Mouse (Mus musculus) thymus, adult 2 months (tissue): Measurements from ENCODE around the gene 4933430I17Rik. TPM values are rescaled to one million over a fixed set of nuclear protein-coding genes. Genes with fewer than 3 reads are reported as not detected.

ENCODE experiments used
- DNase-seq: peaks from one replicate; pipeline ENCODE4 v3.0.0; 2021
- H3K27ac ChIP-seq: fragments of 200-500 bp; 2 replicates; pipeline ENCODE4 v1.5.1; 2012; ENCODE audit warnings: low read length, control low read depth; ENCODE audit not compliant: control insufficient read depth, insufficient read depth
- H3K27me3 ChIP-seq: fragments of 200-500 bp; 2 replicates; pipeline ENCODE4 v1.6.1; 2012; ENCODE audit warnings: mild to moderate bottlenecking, low read length, moderate library complexity, mixed read lengths; ENCODE audit not compliant: control insufficient read depth, insufficient read depth
- H3K36me3 ChIP-seq: fragments of 200-500 bp; 2 replicates; pipeline ENCODE4 v1.6.1; 2012; ENCODE audit warnings: mild to moderate bottlenecking, low read length, moderate library complexity; ENCODE audit not compliant: control insufficient read depth, insufficient read depth
- H3K4me1 ChIP-seq: fragments of 200-500 bp; replicated peaks from 2 replicates; pipeline ENCODE4 v1.6.1; 2012; ENCODE audit warnings: low read length; ENCODE audit not compliant: control insufficient read depth, insufficient read depth
- H3K4me3 ChIP-seq: fragments of 200-500 bp; 2 replicates; pipeline ENCODE4 v1.5.1; 2012; ENCODE audit warnings: mild to moderate bottlenecking, low read length, control low read depth, moderate library complexity; ENCODE audit not compliant: control insufficient read depth, insufficient read depth
- CTCF ChIP-seq: fragments of 200-500 bp; IDR thresholded peaks from 2 replicates; pipeline ENCODE4 v1.5.1; 2012; ENCODE audit warnings: mild to moderate bottlenecking, control low read depth, low read length, moderate library complexity, borderline replicate concordance; ENCODE audit not compliant: control insufficient read depth, poor library complexity, insufficient read depth; ENCODE audit errors: extremely low read depth
- POLR2A ChIP-seq: fragments of 200-500 bp; IDR thresholded peaks from 2 replicates; pipeline ENCODE4 v1.6.1; 2012; ENCODE audit warnings: mild to moderate bottlenecking, low read length, control low read depth, moderate library complexity; ENCODE audit not compliant: control insufficient read depth, poor library complexity, insufficient read depth; ENCODE audit errors: extremely low read depth
- WGBS: fragments of 180-500 bp; shearing (Covaris S2); methylation state at CpG from one replicate; pipeline ENCODE4 v1.1.7; 2018; 5-methylcytosine and 5-hydroxymethylcytosine counted together
- polyA plus RNA-seq: library from polyadenylated mRNA; depleted of rRNA; stranded (reverse); fragments of >200 nt; gene quantifications from 2 replicates; pipeline ENCODE4 v1.2.3, GENCODE M21; 2012

The 4933430I17Rik gene
- polyA plus RNA-seq, 1 experiment, result 0.16 TPM

GRCm38 (mm10) chr4:62568359-62568758 lies 43.2 kb downstream of the 4933430I17Rik start:
- TF ChIP-seq CTCF (no peak), POLR2A (no peak)
- 68% methylated on average over 1 of the region's 1 CpGs for WGBS
- Histone ChIP-seq H3K27ac (no peak overlapping the region), H3K4me3 (no peak overlapping the region), H3K27me3 (no peaks in the 10 kb centered on the region), H3K36me3 (no peaks in the 10 kb centered on the region), H3K4me1 (no peaks in the 10 kb centered on the region; the same call in 1 of the 2 replicates)
- DNase-seq, result no peak

GRCm38 (mm10) chr4:62569603-62570002 lies 44.4 kb downstream of the 4933430I17Rik start:
- H3K4me1 ChIP-seq, result no peaks in the 10 kb centered on the region; the same call in 1 of the 2 replicates
- WGBS, result 98% methylated on average over 5 of the region's 5 CpGs
- DNase-seq, result no peak
- H3K36me3 ChIP-seq, result no peaks in the 10 kb centered on the region
- no peak for TF ChIP-seq POLR2A
- no peak overlapping the region for H3K27ac ChIP-seq
- H3K4me3 ChIP-seq, result no peak overlapping the region
- no peaks in the 10 kb centered on the region for H3K27me3 ChIP-seq

- H3K27ac ChIP-seq, result no peak overlapping the region
Measured at GRCm38 (mm10) chr4:62570029-62570428, 44.9 kb downstream of the 4933430I17Rik start.

GRCm38 (mm10) chr4:62582365-62583264 lies 57.4 kb downstream of the 4933430I17Rik start:
- TF ChIP-seq CTCF (0 out of 2 replicates have a peak, but pooled peaks have one; percentile 18), POLR2A (no peak)
- DNase-seq, result no peak
- 16% methylated on average over 18 of the region's 18 CpGs for WGBS
- Histone ChIP-seq H3K4me1 (peaks cover 30% of the 10 kb centered on the region), H3K4me3 (peak overlapping the region; percentile 57), H3K27me3 (no peaks in the 10 kb centered on the region), H3K36me3 (no peaks in the 10 kb centered on the region), H3K27ac (no peak overlapping the region)

More at GRCm38 (mm10) chr4:62570029-62570428, 44.9 kb downstream of the 4933430I17Rik start:
- Histone ChIP-seq H3K36me3 (no peaks in the 10 kb centered on the region), H3K27me3 (no peaks in the 10 kb centered on the region), H3K4me3 (no peak overlapping the region), H3K4me1 (no peaks in the 10 kb centered on the region; the same call in 1 of the 2 replicates)
- DNase-seq, result no peak
- WGBS, result 87% methylated on average over 5 of the region's 5 CpGs
- TF ChIP-seq CTCF (no peak), POLR2A (no peak)

- Histone ChIP-seq H3K4me1 (peaks cover 30% of the 10 kb centered on the region), H3K27me3 (no peaks in the 10 kb centered on the region), H3K27ac (no peak overlapping the region), H3K4me3 (peak overlapping the region; percentile 57), H3K36me3 (no peaks in the 10 kb centered on the region)
- peak; percentile 62 for DNase-seq
- 1% methylated on average over 42 of the region's 42 CpGs for WGBS
- TF ChIP-seq CTCF, result no peak
- peak; percentile 38; the same call in 1 of the 2 replicates for TF ChIP-seq POLR2A
Measured at GRCm38 (mm10) chr4:62583265-62584092, 58.3 kb downstream of the 4933430I17Rik start.

- no peak overlapping the region; the same call in 1 of the 2 replicates for H3K27ac ChIP-seq
- no peaks in the 10 kb centered on the region for H3K27me3 ChIP-seq
- WGBS, result 27% methylated on average over 8 of the region's 8 CpGs
- H3K4me1 ChIP-seq, result peaks cover 40% of the 10 kb centered on the region
- TF ChIP-seq CTCF (no peak), POLR2A (no peak)
- no peak overlapping the region for H3K4me3 ChIP-seq
- H3K36me3 ChIP-seq, result no peaks in the 10 kb centered on the region
- DNase-seq, result no peak
Measured at GRCm38 (mm10) chr4:62587067-62587466, 61.9 kb downstream of the 4933430I17Rik start.
